Mouse (Mus musculus): Measurements from ENCODE around the gene Chmp6. TPM values are rescaled to one million over a fixed set of nuclear protein-coding genes. Genes with fewer than 3 reads are reported as not detected.

The Chmp6 gene
- polyA plus RNA-seq, 2 experiments: 55.8 to 96.0 TPM

- no peak for TF ChIP-seq POLR2A (IDR thresholded peaks at IDR 0.05; ENCODE audit: borderline replicate concordance, extremely low read depth, insufficient read depth, insufficient read length)
- H3K27me3 ChIP-seq (ENCODE audit: control insufficient read depth, insufficient read depth, low read length): no peaks in the 10 kb centered on the region
- 79% methylated on average over 4 of the region's 4 CpGs for WGBS
- ATAC-seq (ENCODE audit: low FRiP score, low read depth) (no peak), DNase-seq (ENCODE audit: low spot score) (no peak)
- H3K4me3 ChIP-seq (replicated peaks; ENCODE audit: low read length): no peak overlapping the region
- H3K4me2 ChIP-seq (replicated peaks; ENCODE audit: low read depth, low read length, severe bottlenecking): no peak overlapping the region
- no peak overlapping the region for H3K27ac ChIP-seq (replicated peaks; ENCODE audit: low read depth, low read length)
- no peak overlapping the region for H3K9ac ChIP-seq (ENCODE audit: low read depth, low read length, severe bottlenecking)
- H3K4me1 ChIP-seq (ENCODE audit: control insufficient read depth, insufficient read depth, low read length): 0 out of 2 replicates have a peak, but pooled peaks cover 3% of the 10 kb centered on the region
- H3K9me3 ChIP-seq (ENCODE audit: control insufficient read depth, low read length): no peaks in the 10 kb centered on the region
- 0 out of 2 replicates have a peak, but pooled peaks cover 7% of the 10 kb centered on the region for H3K36me3 ChIP-seq (ENCODE audit: control insufficient read depth, insufficient read depth, low read length)
Measured at GRCm38 (mm10) chr11:119954233-119954632, 41.0 kb downstream of the Chmp6 start.

- 0 out of 2 replicates have a peak overlapping the region, but pooled peaks have one; percentile 2 for H3K9ac ChIP-seq (ENCODE audit: low read depth, low read length, severe bottlenecking)
- DNase-seq (ENCODE audit: low spot score) (no peak), ATAC-seq (ENCODE audit: low FRiP score, low read depth) (no peak)
- no peak for TF ChIP-seq POLR2A (IDR thresholded peaks at IDR 0.05; ENCODE audit: borderline replicate concordance, extremely low read depth, insufficient read depth, insufficient read length)
- WGBS: 74% methylated on average over 2 of the region's 2 CpGs
- H3K9me3 ChIP-seq (ENCODE audit: control insufficient read depth, low read length): no peaks in the 10 kb centered on the region
- no peak overlapping the region for H3K27ac ChIP-seq (replicated peaks; ENCODE audit: low read depth, low read length)
- H3K36me3 ChIP-seq (ENCODE audit: control insufficient read depth, insufficient read depth, low read length): 0 out of 2 replicates have a peak, but pooled peaks cover 7% of the 10 kb centered on the region
- H3K4me3 ChIP-seq (replicated peaks; ENCODE audit: low read length): no peak overlapping the region
- no peak overlapping the region for H3K4me2 ChIP-seq (replicated peaks; ENCODE audit: low read depth, low read length, severe bottlenecking)
- 0 out of 2 replicates have a peak, but pooled peaks cover 3% of the 10 kb centered on the region for H3K4me1 ChIP-seq (ENCODE audit: control insufficient read depth, insufficient read depth, low read length)
- H3K27me3 ChIP-seq (ENCODE audit: control insufficient read depth, insufficient read depth, low read length): no peaks in the 10 kb centered on the region
Measured at GRCm38 (mm10) chr11:119954749-119955337, 41.6 kb downstream of the Chmp6 start.

- 36% methylated on average over 3 of the region's 3 CpGs for WGBS
- H3K4me3 ChIP-seq (replicated peaks; ENCODE audit: low read length): no peak overlapping the region
- ATAC-seq (ENCODE audit: low FRiP score, low read depth): no peak
- H3K36me3 ChIP-seq (ENCODE audit: control insufficient read depth, insufficient read depth, low read length): 0 out of 2 replicates have a peak, but pooled peaks cover 11% of the 10 kb centered on the region
- no peaks in the 10 kb centered on the region for H3K9me3 ChIP-seq (ENCODE audit: control insufficient read depth, low read length)
- TF ChIP-seq POLR2A (IDR thresholded peaks at IDR 0.05; ENCODE audit: borderline replicate concordance, extremely low read depth, insufficient read depth, insufficient read length): no peak
- no peak overlapping the region for H3K4me2 ChIP-seq (replicated peaks; ENCODE audit: low read depth, low read length, severe bottlenecking)
- no peaks in the 10 kb centered on the region for H3K27me3 ChIP-seq (ENCODE audit: control insufficient read depth, insufficient read depth, low read length)
- no peak overlapping the region for H3K9ac ChIP-seq (ENCODE audit: low read depth, low read length, severe bottlenecking)
- H3K4me1 ChIP-seq (ENCODE audit: control insufficient read depth, insufficient read depth, low read length): 0 out of 2 replicates have a peak, but pooled peaks cover 3% of the 10 kb centered on the region
- DNase-seq (ENCODE audit: low spot score): no peak
- H3K27ac ChIP-seq (replicated peaks; ENCODE audit: low read depth, low read length): no peak overlapping the region
Measured at GRCm38 (mm10) chr11:119955432-119955831, 42.2 kb downstream of the Chmp6 start.

GRCm38 (mm10) chr11:119956590-119956989 lies 43.3 kb downstream of the Chmp6 start:
- no peak for DNase-seq (ENCODE audit: low spot score)
- Histone ChIP-seq H3K27ac (replicated peaks; ENCODE audit: low read depth, low read length) (no peak overlapping the region), H3K4me3 (replicated peaks; ENCODE audit: low read length) (no peak overlapping the region), H3K36me3 (ENCODE audit: control insufficient read depth, insufficient read depth, low read length) (peaks cover 17% of the 10 kb centered on the region; the same call in 1 of the 2 replicates), H3K4me2 (replicated peaks; ENCODE audit: low read depth, low read length, severe bottlenecking) (no peak overlapping the region), H3K27me3 (ENCODE audit: control insufficient read depth, insufficient read depth, low read length) (no peaks in the 10 kb centered on the region), H3K9me3 (ENCODE audit: control insufficient read depth, low read length) (no peaks in the 10 kb centered on the region), H3K9ac (ENCODE audit: low read depth, low read length, severe bottlenecking) (no peak overlapping the region), H3K4me1 (ENCODE audit: control insufficient read depth, insufficient read depth, low read length) (0 out of 2 replicates have a peak, but pooled peaks cover 3% of the 10 kb centered on the region)
- no peak for ATAC-seq (ENCODE audit: low FRiP score, low read depth)
- 73% methylated on average over 13 of the region's 13 CpGs for WGBS
- TF ChIP-seq POLR2A (IDR thresholded peaks at IDR 0.05; ENCODE audit: borderline replicate concordance, extremely low read depth, insufficient read depth, insufficient read length): no peak

- H3K4me2 ChIP-seq (replicated peaks; ENCODE audit: low read depth, low read length, severe bottlenecking): no peak overlapping the region
- 65% methylated on average over 7 of the region's 7 CpGs for WGBS
- no peak for DNase-seq (ENCODE audit: low spot score)
- no peak for TF ChIP-seq POLR2A (IDR thresholded peaks at IDR 0.05; ENCODE audit: borderline replicate concordance, extremely low read depth, insufficient read depth, insufficient read length)
- peaks cover 17% of the 10 kb centered on the region; the same call in 1 of the 2 replicates for H3K36me3 ChIP-seq (ENCODE audit: control insufficient read depth, insufficient read depth, low read length)
- H3K9me3 ChIP-seq (ENCODE audit: control insufficient read depth, low read length): no peaks in the 10 kb centered on the region
- no peak overlapping the region for H3K9ac ChIP-seq (ENCODE audit: low read depth, low read length, severe bottlenecking)
- H3K4me1 ChIP-seq (ENCODE audit: control insufficient read depth, insufficient read depth, low read length): no peaks in the 10 kb centered on the region
- H3K27ac ChIP-seq (replicated peaks; ENCODE audit: low read depth, low read length): no peak overlapping the region
- no peak overlapping the region for H3K4me3 ChIP-seq (replicated peaks; ENCODE audit: low read length)
- no peak for ATAC-seq (ENCODE audit: low FRiP score, low read depth)
- no peaks in the 10 kb centered on the region for H3K27me3 ChIP-seq (ENCODE audit: control insufficient read depth, insufficient read depth, low read length)
Measured at GRCm38 (mm10) chr11:119958856-119959255, 45.6 kb downstream of the Chmp6 start.
